Mouse (Mus musculus): ENCODE data around the gene Mpc1. TPM values are rescaled to one million over a fixed set of nuclear protein-coding genes. Genes with fewer than 3 reads are reported as not detected.
A peak's percentile ranks its signal among the peaks of the same experiment; 100 is the strongest.

Gene Mpc1
- total and polyA plus RNA-seq, 2 experiments from 2014 or later, result 306 to 494 TPM

DNA sequence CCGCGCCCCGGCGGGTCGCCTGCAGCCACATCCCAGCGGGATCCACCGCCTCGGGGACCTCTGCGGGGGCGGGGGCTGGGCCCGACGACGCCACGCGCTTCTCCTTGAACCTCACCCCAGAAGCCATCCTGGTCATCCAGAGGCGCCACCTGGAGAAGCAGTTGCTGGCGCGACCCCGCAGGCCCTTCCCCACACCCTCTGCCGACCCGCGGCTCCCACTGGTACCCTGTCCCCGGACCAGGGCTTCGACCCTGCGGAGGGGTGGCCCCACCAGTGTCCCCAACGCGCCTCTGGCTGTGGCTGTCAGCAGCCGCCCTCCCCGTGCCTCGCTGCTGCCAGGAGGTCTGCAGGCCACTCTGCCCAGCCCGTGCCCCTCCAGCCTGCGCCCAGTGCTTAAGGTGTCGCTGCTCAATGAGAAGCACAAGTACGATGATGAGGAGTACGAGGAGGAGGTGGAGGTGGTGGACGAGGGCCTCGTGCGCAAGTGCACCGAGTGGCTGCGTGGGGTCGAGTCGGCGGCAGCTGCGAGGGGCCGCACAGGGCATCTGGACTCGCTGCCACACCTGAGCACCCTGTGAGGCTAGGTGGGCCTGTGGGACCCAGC lies 58.8 kb downstream of the Mpc1 start:
- Histone ChIP-seq H3K4me2 (ENCODE audit: low read depth, low read length, poor library complexity, severe bottlenecking) (peak overlapping the region; percentile 98), H3K27me3 (ENCODE audit: insufficient read depth, low read length) (no peaks in the 10 kb centered on the region), H3K36me3 (ENCODE audit: insufficient read depth, low read length) (no peaks in the 10 kb centered on the region), H3K4me3 (ENCODE audit: low read depth, low read length) (peak overlapping the region; percentile 75), H3K9me3 (ENCODE audit: low read length) (no peaks in the 10 kb centered on the region), H3K4me1 (ENCODE audit: insufficient read depth, low read length) (peaks cover 22% of the 10 kb centered on the region), H3K9ac (replicated peaks; ENCODE audit: low read length, poor library complexity, severe bottlenecking) (peak overlapping the region; percentile 95), H3K27ac (ENCODE audit: low read depth, low read length) (peak overlapping the region; percentile 95)
- 7% methylated on average over 46 of the region's 46 CpGs for WGBS
- DNase-seq (ENCODE audit: low spot score) (peak; percentile 12), ATAC-seq (ENCODE audit: low FRiP score) (peak; percentile 18)
- no peak; the same call in 1 of the 2 replicates for TF ChIP-seq CTCF (IDR thresholded peaks at IDR 0.05)

- H3K9ac ChIP-seq (replicated peaks; ENCODE audit: low read length, poor library complexity, severe bottlenecking), result peak overlapping the region; percentile 50; the same call in 1 of the 2 replicates
- H3K27me3 ChIP-seq (ENCODE audit: insufficient read depth, low read length), result no peaks in the 10 kb centered on the region
- no peak overlapping the region for H3K27ac ChIP-seq (ENCODE audit: low read depth, low read length)
- ATAC-seq (ENCODE audit: low FRiP score) (no peak), DNase-seq (ENCODE audit: low spot score) (no peak)
- no peaks in the 10 kb centered on the region for H3K9me3 ChIP-seq (ENCODE audit: low read length)
- 25% methylated on average over 5 of the region's 5 CpGs for WGBS
- peak overlapping the region; percentile 75 for H3K4me3 ChIP-seq (ENCODE audit: low read depth, low read length)
- peak overlapping the region; percentile 98 for H3K4me2 ChIP-seq (ENCODE audit: low read depth, low read length, poor library complexity, severe bottlenecking)
- H3K36me3 ChIP-seq (ENCODE audit: insufficient read depth, low read length), result no peaks in the 10 kb centered on the region
- TF ChIP-seq CTCF (IDR thresholded peaks at IDR 0.05), result no peak
- peaks cover 22% of the 10 kb centered on the region for H3K4me1 ChIP-seq (ENCODE audit: insufficient read depth, low read length)
Measured at GRCm38 (mm10) chr17:8342706-8343105, 60.0 kb downstream of the Mpc1 start.

GRCm38 (mm10) chr17:8343416-8343815 lies 60.7 kb downstream of the Mpc1 start:
- 53% methylated on average over 6 of the region's 6 CpGs for WGBS
- no peaks in the 10 kb centered on the region for H3K27me3 ChIP-seq (ENCODE audit: insufficient read depth, low read length)
- H3K36me3 ChIP-seq (ENCODE audit: insufficient read depth, low read length), result no peaks in the 10 kb centered on the region
- peak overlapping the region; percentile 98 for H3K4me2 ChIP-seq (ENCODE audit: low read depth, low read length, poor library complexity, severe bottlenecking)
- no peak for TF ChIP-seq CTCF (IDR thresholded peaks at IDR 0.05)
- ATAC-seq (ENCODE audit: low FRiP score), result no peak
- no peak overlapping the region for H3K27ac ChIP-seq (ENCODE audit: low read depth, low read length)
- H3K4me1 ChIP-seq (ENCODE audit: insufficient read depth, low read length), result peaks cover 22% of the 10 kb centered on the region
- peak; percentile 51 for DNase-seq (ENCODE audit: low spot score)
- peak overlapping the region; percentile 14; the same call in 1 of the 2 replicates for H3K4me3 ChIP-seq (ENCODE audit: low read depth, low read length)
- H3K9ac ChIP-seq (replicated peaks; ENCODE audit: low read length, poor library complexity, severe bottlenecking), result no peak overlapping the region
- H3K9me3 ChIP-seq (ENCODE audit: low read length), result no peaks in the 10 kb centered on the region

Other genes starting within 250 kb of the Mpc1 start
- 3.5 and 5.8 TPM in 2 replicates for gene Gm49673, start 135.1 kb upstream of the Mpc1 start, total RNA-seq (2014; rRNA removed)
- 0.48 TPM in 1 of 2 replicates, not detected in the other for gene Gm49673, start 135.1 kb upstream of the Mpc1 start, polyA plus RNA-seq (2015; fragmentation: Nextera tagmentation; extraction: Ambion mirVana)
- 12.9 and 17.4 TPM in 2 replicates for gene Rnaset2a, start 134.8 kb upstream of the Mpc1 start, total RNA-seq (2014; rRNA removed)
- 12.6 and 15.1 TPM in 2 replicates for gene Rnaset2a, start 134.8 kb upstream of the Mpc1 start, polyA plus RNA-seq (2015; fragmentation: Nextera tagmentation; extraction: Ambion mirVana)
- gene Fgfr1op, start 117.4 kb upstream of the Mpc1 start, total RNA-seq (2014; rRNA removed), result 13.2 and 19.1 TPM in 2 replicates
- gene Fgfr1op, start 117.4 kb upstream of the Mpc1 start, polyA plus RNA-seq (2015; fragmentation: Nextera tagmentation; extraction: Ambion mirVana), result 16.6 and 17.9 TPM in 2 replicates
- not detected in 2 replicates for gene Ccr6, start 46.9 kb upstream of the Mpc1 start, total RNA-seq (2014; rRNA removed)
- not detected in 2 replicates for gene Ccr6, start 46.9 kb upstream of the Mpc1 start, polyA plus RNA-seq (2015; fragmentation: Nextera tagmentation; extraction: Ambion mirVana)
- 113 and 130 TPM in 2 replicates for gene Sft2d1, start 28.2 kb downstream of the Mpc1 start, total RNA-seq (2014; rRNA removed)
- 221 and 235 TPM in 2 replicates for gene Sft2d1, start 28.2 kb downstream of the Mpc1 start, polyA plus RNA-seq (2015; fragmentation: Nextera tagmentation; extraction: Ambion mirVana)
- 29.8 and 31.5 TPM in 2 replicates for gene Prr18, start 54.6 kb downstream of the Mpc1 start, total RNA-seq (2014; rRNA removed)
- gene Prr18, start 54.6 kb downstream of the Mpc1 start, polyA plus RNA-seq (2015; fragmentation: Nextera tagmentation; extraction: Ambion mirVana), result 15.7 and 15.9 TPM in 2 replicates
- gene T2, start 73.1 kb downstream of the Mpc1 start, total RNA-seq (2014; rRNA removed), result 0.38 and 2.1 TPM in 2 replicates
- 0.81 and 0.90 TPM in 2 replicates for gene T2, start 73.1 kb downstream of the Mpc1 start, polyA plus RNA-seq (2015; fragmentation: Nextera tagmentation; extraction: Ambion mirVana)
- 0.11 and 1.9 TPM in 2 replicates for gene T, start 151.5 kb downstream of the Mpc1 start, total RNA-seq (2014; rRNA removed)
- 0.25 and 0.35 TPM in 2 replicates for gene T, start 151.5 kb downstream of the Mpc1 start, polyA plus RNA-seq (2015; fragmentation: Nextera tagmentation; extraction: Ambion mirVana)
- 40.3 and 42.3 TPM in 2 replicates for gene Pde10a, start 242.5 kb downstream of the Mpc1 start, total RNA-seq (2014; rRNA removed)
- gene Pde10a, start 242.5 kb downstream of the Mpc1 start, polyA plus RNA-seq (2015; fragmentation: Nextera tagmentation; extraction: Ambion mirVana), result 7.8 and 8.6 TPM in 2 replicates